Mouse (Mus musculus) heart, adult 11 months (tissue): ENCODE measurements at regions not wholly inside any gene's neighbourhood (a gene's known extent, or its start where the extent isn't known, plus 50 kb on each side); places are given as distances from the start of the nearest gene placed in this dataset.

Experiments used
- DNase-seq: peaks from one replicate; pipeline ENCODE4 v3.0.0; 2022

GRCm38 (mm10) chrX:97141170-97142085 is 69.0 kb downstream of the Pgr15l start:
- peak; percentile 14 for DNase-seq

- DNase-seq, result no peak
Measured at GRCm38 (mm10) chrX:97142237-97142636, 69.8 kb downstream of the Pgr15l start.

GRCm38 (mm10) chrX:97156155-97156554 is 83.8 kb downstream of the Pgr15l start:
- DNase-seq, result no peak
